Comparison of ENCODE assay signal across 8 mouse cellular contexts in genomic region chr12:85599478-85600152, GRCm38 (mm10). TPM values are rescaled to one million over a fixed set of nuclear protein-coding genes. Genes with fewer than 3 reads are reported as not detected.
DNase-seq lines count a peak whose midpoint lies in the region; ATAC-seq lines count a peak whose summit lies in the region.

No protein-coding gene starts in this region.

- peak overlapping the region; percentile 94 for H3K9ac ChIP-seq in heart, embryonic 15.5 days
- peak overlapping the region; percentile 73 for H3K9ac ChIP-seq in limb, embryonic 11.5 days (ENCODE audit: low read length)
- peak overlapping the region; percentile 92 for H3K9ac ChIP-seq in midbrain, embryonic 14.5 days (replicated peaks; ENCODE audit: low read length)
- H3K9ac ChIP-seq in stomach, embryonic 14.5 days (replicated peaks; ENCODE audit: low read depth, low read length): peak overlapping the region; percentile 78

- peaks cover 55% of the 10 kb centered on the region for H3K4me1 ChIP-seq in heart, embryonic 15.5 days (replicated peaks)
- H3K4me1 ChIP-seq in limb, embryonic 11.5 days (ENCODE audit: control insufficient read depth, insufficient read depth, low read length): peaks cover 2% of the 10 kb centered on the region; the same call in 1 of the 2 replicates
- H3K4me1 ChIP-seq in midbrain, embryonic 14.5 days (ENCODE audit: control insufficient read depth, insufficient read depth, low read length): peaks cover 27% of the 10 kb centered on the region
- peaks cover 38% of the 10 kb centered on the region for H3K4me1 ChIP-seq in stomach, embryonic 14.5 days (ENCODE audit: control insufficient read depth, insufficient read depth, low read length)

- H3K4me2 ChIP-seq in heart, embryonic 15.5 days: peak overlapping the region; percentile 93
- H3K4me2 ChIP-seq in limb, embryonic 11.5 days (ENCODE audit: low read depth, severe bottlenecking): peak overlapping the region; percentile 98
- peak overlapping the region; percentile 87 for H3K4me2 ChIP-seq in midbrain, embryonic 14.5 days (ENCODE audit: low read length)
- peak overlapping the region; percentile 80 for H3K4me2 ChIP-seq in stomach, embryonic 14.5 days (replicated peaks; ENCODE audit: low read depth, low read length)

- H3K27ac ChIP-seq in heart, embryonic 15.5 days: peak overlapping the region; percentile 93
- H3K27ac ChIP-seq in limb, embryonic 11.5 days (replicated peaks; ENCODE audit: low read depth, low read length): no peak overlapping the region
- H3K27ac ChIP-seq in midbrain, embryonic 14.5 days (replicated peaks; ENCODE audit: low read depth, low read length): peak overlapping the region; percentile 91
- peak overlapping the region; percentile 82 for H3K27ac ChIP-seq in stomach, embryonic 14.5 days (ENCODE audit: low read length)

- WGBS in heart, embryonic 15.5 days: under 1% methylated on average over 47 of the region's 49 CpGs
- WGBS in limb, embryonic 11.5 days: 1% methylated on average over 45 of the region's 49 CpGs
- under 1% methylated on average over 33 of the region's 49 CpGs for WGBS in midbrain, embryonic 14.5 days
- under 1% methylated on average over 31 of the region's 49 CpGs for WGBS in stomach, embryonic 14.5 days

- no peaks in the 10 kb centered on the region for H3K27me3 ChIP-seq in heart, embryonic 15.5 days
- peaks cover 16% of the 10 kb centered on the region; the same call in 1 of the 2 replicates for H3K27me3 ChIP-seq in limb, embryonic 11.5 days (ENCODE audit: control insufficient read depth, insufficient read depth, low read length)
- no peaks in the 10 kb centered on the region for H3K27me3 ChIP-seq in midbrain, embryonic 14.5 days (ENCODE audit: control insufficient read depth, insufficient read depth, low read length)
- H3K27me3 ChIP-seq in stomach, embryonic 14.5 days (ENCODE audit: control insufficient read depth, insufficient read depth, low read length): no peaks in the 10 kb centered on the region

- H3K9me3 ChIP-seq in heart, embryonic 15.5 days (replicated peaks): no peaks in the 10 kb centered on the region
- no peaks in the 10 kb centered on the region for H3K9me3 ChIP-seq in limb, embryonic 11.5 days (ENCODE audit: control insufficient read depth, low read length)
- H3K9me3 ChIP-seq in midbrain, embryonic 14.5 days (ENCODE audit: control insufficient read depth, low read length): no peaks in the 10 kb centered on the region
- H3K9me3 ChIP-seq in stomach, embryonic 14.5 days (ENCODE audit: control insufficient read depth, low read depth, low read length): no peaks in the 10 kb centered on the region

- ATAC-seq in heart, embryonic 15.5 days (replicated peaks; ENCODE audit: insufficient number of reproducible peaks, insufficient read depth, low FRiP score, low read depth): peak; percentile 55
- ATAC-seq in limb, embryonic 11.5 days (ENCODE audit: insufficient number of reproducible peaks, low FRiP score, low TSS enrichment, low read depth): peak; percentile 61; the same call in 1 of the 2 replicates
- ATAC-seq in midbrain, embryonic 14.5 days (ENCODE audit: low FRiP score, low TSS enrichment): peak; percentile 70
- peak; percentile 61 for ATAC-seq in stomach, embryonic 14.5 days (ENCODE audit: insufficient number of reproducible peaks, insufficient read depth, low FRiP score, low read depth)

- peak; percentile 69 to 87 for DNase-seq in adrenal gland, adult (ENCODE audit: inconsistent age in 2 of 2, low spot score in 1 of 2)
- no peak for DNase-seq in adrenal gland, adult 8-10 months
- peak; percentile 59 for DNase-seq in ZHBTc4 (ENCODE audit: low read depth, low spot score)
- peak; percentile 59 for DNase-seq in embryo, embryonic 11 days
- DNase-seq in limb, embryonic 11.5 days (ENCODE audit: low spot score): peak; percentile 62
- DNase-seq in midbrain, embryonic 14.5 days: peak; percentile 70

- H3K4me3 ChIP-seq in heart, embryonic 15.5 days: peak overlapping the region; percentile 92
- peak overlapping the region; percentile 67 for H3K4me3 ChIP-seq in limb, embryonic 11.5 days (ENCODE audit: low read depth, low read length)
- peak overlapping the region; percentile 81 for H3K4me3 ChIP-seq in midbrain, embryonic 14.5 days (replicated peaks; ENCODE audit: low read depth, low read length)
- H3K4me3 ChIP-seq in stomach, embryonic 14.5 days (ENCODE audit: low read depth, low read length): peak overlapping the region; percentile 74

- H3K36me3 ChIP-seq in heart, embryonic 15.5 days: no peaks in the 10 kb centered on the region
- H3K36me3 ChIP-seq in limb, embryonic 11.5 days (ENCODE audit: control insufficient read depth, insufficient read depth, low read length): no peaks in the 10 kb centered on the region
- no peaks in the 10 kb centered on the region for H3K36me3 ChIP-seq in midbrain, embryonic 14.5 days (ENCODE audit: control insufficient read depth, insufficient read depth, low read length)
- H3K36me3 ChIP-seq in stomach, embryonic 14.5 days (ENCODE audit: control insufficient read depth, insufficient read depth, low read length): no peaks in the 10 kb centered on the region

RNA-seq across cellular contexts. Expression of gene Jdp2, which starts 0.8 kb away (rescaled TPM):
- total RNA-seq in adrenal gland, adult 8-10 months (2022): 10 to 100 TPM; 13.0 to 20.5 (median 15.2) TPM
- 0.37 and 0.96 TPM in 2 replicates for polyA plus RNA-seq in heart, embryonic 15.5 days (2015; fragmentation: Nextera tagmentation; extraction: Ambion mirVana)
- polyA plus RNA-seq in limb, embryonic 11.5 days (2014; fragmentation: Nextera tagmentation; extraction: Ambion mirVana): 0.17 and 0.41 TPM in 2 replicates
- polyA plus RNA-seq in midbrain, embryonic 14.5 days (2014; fragmentation: Nextera tagmentation; extraction: Ambion mirVana): 0.68 and 1.1 TPM in 2 replicates
- 0.98 and 1.4 TPM in 2 replicates for polyA plus RNA-seq in stomach, embryonic 14.5 days (2014; fragmentation: Nextera tagmentation; extraction: Ambion mirVana)
